Mouse (Mus musculus) cortical plate, adult 2 months (tissue): Measurements from ENCODE around the gene Map4k5.

Experiments
- CTCF ChIP-seq: fragments of 200-500 bp; IDR thresholded peaks from 2 replicates; pipeline ENCODE4 v1.5.1; 2011; ENCODE audit warnings: mild to moderate bottlenecking, control low read depth, low read length; ENCODE audit not compliant: insufficient read depth; ENCODE audit errors: extremely low read depth
- POLR2A ChIP-seq: fragments of 200-500 bp; IDR thresholded peaks from 2 replicates; pipeline ENCODE4 v1.6.1; 2011; ENCODE audit warnings: mild to moderate bottlenecking, low read length, control low read depth; ENCODE audit not compliant: insufficient read depth; ENCODE audit errors: extremely low read depth

DNA sequence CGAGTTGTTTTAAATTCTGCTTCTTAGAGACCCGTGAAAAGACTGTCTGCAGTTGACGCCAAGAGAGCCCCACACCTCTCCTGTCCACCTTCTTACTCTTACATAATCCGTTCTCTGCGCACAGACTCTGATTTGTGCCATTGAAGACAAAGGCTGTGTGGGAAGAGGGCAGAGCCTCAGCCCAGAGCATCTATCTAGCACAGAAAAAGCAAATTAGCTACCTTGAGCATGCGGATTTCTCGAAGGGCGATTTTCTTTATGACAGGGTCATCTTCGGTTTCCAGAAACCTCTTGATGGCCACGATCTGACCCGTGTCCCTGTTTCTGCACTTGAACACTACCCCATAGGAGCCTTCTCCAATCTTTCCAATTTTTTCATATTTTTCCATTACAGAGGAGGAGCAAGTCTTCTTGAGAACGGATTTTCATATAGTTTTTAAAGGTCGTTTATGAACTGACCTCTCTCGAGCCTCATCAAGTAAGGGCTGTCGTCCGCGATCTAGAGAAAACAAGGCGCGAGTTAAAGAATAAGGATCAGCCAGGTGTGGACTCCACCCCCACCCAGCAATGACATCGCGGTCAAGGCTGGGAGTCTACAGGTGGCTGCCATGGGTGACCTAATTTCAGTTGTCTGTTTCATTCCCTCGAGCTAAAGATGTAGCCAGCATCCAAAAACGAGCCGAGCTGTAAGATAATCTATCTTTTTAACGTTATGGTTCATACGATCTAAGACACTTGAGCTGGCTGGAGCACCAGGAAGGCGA, 103.1 kb downstream of the Map4k5 start:
- TF ChIP-seq CTCF (no peak), POLR2A (peak; percentile 57)
